Mouse (Mus musculus) brain, embryonic 14.5 days (tissue): ENCODE measurements at regions not wholly inside any gene's neighbourhood (a gene's known extent, or its start where the extent isn't known, plus 50 kb on each side); places are given as distances from the start of the nearest gene placed in this dataset.
A peak's percentile ranks its signal among the peaks of the same experiment; 100 is the strongest.

Experiments
- DNase-seq: peaks from one replicate; pipeline ENCODE4 v3.0.0-alpha.2; 2011; ENCODE audit warnings: low read depth
- CTCF ChIP-seq: fragments of 200-500 bp; IDR thresholded peaks from 2 replicates; pipeline ENCODE4 v1.5.1; 2012; ENCODE audit warnings: inconsistent platforms, mild to moderate bottlenecking, moderate library complexity, borderline replicate concordance; ENCODE audit not compliant: insufficient read depth, insufficient read length; ENCODE audit errors: extremely low read depth
- POLR2A ChIP-seq: fragments of 200-500 bp; IDR thresholded peaks from 2 replicates; pipeline ENCODE4 v1.6.1; 2012; ENCODE audit warnings: mild to moderate bottlenecking, inconsistent platforms, borderline replicate concordance; ENCODE audit not compliant: poor library complexity, insufficient read depth, insufficient read length, severe bottlenecking; ENCODE audit errors: extremely low read depth

DNA sequence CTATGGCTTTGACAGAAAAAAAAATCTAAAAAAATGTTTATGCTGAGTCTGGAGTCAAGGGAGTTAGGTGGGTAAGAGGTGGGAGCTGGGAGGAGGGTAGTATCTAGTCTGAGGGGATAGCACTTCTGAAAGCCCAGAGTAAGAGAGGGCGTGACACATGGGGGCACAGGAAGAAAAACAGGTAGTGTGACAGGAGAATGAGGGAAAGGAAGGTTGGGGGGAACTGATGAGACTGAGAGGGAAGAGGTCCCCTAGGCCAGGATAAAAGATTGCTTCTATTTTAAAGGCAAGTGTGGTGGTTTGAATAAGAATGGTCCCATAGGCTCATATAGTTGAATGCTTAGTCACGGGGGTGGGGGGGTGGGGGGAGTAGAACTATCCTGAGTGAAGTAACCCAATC is 119.8 kb upstream of the Max start:
- no peak for DNase-seq
- no peak for TF ChIP-seq POLR2A
- no peak for TF ChIP-seq CTCF

GRCm38 (mm10) chr12:77079481-77079880 is 117.5 kb upstream of the Max start:
- no peak for DNase-seq

DNA sequence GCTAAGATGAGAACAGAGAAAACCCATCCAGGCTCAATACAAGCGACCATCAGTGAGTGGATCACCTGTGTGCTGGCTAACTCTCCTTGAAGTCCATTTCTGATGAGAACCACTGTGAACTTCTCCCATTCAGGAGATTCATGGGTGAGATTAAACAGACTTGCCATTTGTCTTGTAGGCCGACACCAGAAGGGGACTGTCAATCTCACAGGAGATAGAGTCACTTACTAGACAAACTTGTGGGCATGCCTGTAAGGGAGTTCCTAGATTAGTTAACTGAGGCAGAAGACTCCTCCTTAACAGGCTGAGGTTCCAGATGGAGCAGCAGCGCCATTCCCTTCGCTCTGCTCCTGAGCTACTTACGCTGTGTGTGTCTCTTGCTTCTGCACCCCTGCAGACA is 114.7 kb upstream of the Max start:
- DNase-seq = no peak

More at GRCm38 (mm10) chr12:77079481-77079880, 117.5 kb upstream of the Max start:
- TF ChIP-seq CTCF (no peak), POLR2A (no peak)

GRCm38 (mm10) chr12:77074602-77075001 is 112.6 kb upstream of the Max start:
- DNase-seq = no peak
- TF ChIP-seq POLR2A (no peak), CTCF (no peak)

More for the DNA sequence above, 114.7 kb upstream of the Max start:
- no peak for TF ChIP-seq POLR2A
- TF ChIP-seq CTCF = no peak

DNA sequence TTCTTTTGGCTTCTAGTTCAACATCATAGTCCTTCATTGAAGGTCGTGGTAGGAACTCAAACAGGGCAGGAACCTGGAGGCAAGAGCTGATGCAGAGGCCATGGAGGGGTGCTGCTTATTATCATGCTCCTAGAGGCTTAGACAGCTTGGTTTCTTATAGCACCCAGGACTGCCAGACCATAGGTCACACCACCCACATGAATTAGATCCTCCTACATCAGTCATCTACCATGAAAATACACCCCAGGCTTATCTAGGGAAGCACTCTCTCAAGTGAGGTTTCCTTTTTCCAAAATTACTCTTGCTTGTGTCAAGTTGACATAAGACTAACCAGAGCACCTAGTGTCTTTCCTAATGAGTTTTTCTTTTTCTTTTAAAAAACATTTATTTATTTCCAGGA is 109.7 kb upstream of the Max start:
- TF ChIP-seq CTCF = no peak
- TF ChIP-seq POLR2A = no peak
- no peak for DNase-seq

DNA sequence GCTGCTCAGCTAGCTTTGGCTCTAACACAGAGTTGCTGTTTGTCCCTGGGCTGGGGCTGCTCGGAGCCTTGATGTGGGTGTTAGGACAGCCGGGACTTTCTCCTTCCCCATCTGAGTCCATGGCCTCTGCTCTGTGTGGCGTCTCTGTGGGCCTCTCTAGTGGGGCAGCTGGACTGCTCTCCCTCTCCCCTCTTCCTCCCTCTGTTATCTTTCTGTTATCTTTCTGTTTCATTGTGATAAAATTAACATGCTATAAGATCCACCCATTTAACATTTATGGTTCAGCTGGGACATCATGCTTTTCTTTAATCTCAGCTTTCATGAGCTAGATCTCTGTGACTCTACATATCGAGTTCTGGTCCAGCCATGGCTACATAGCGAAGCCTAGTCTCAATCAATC is 105.9 kb upstream of the Max start:
- no peak for DNase-seq
- no peak for TF ChIP-seq POLR2A
- no peak for TF ChIP-seq CTCF

DNA sequence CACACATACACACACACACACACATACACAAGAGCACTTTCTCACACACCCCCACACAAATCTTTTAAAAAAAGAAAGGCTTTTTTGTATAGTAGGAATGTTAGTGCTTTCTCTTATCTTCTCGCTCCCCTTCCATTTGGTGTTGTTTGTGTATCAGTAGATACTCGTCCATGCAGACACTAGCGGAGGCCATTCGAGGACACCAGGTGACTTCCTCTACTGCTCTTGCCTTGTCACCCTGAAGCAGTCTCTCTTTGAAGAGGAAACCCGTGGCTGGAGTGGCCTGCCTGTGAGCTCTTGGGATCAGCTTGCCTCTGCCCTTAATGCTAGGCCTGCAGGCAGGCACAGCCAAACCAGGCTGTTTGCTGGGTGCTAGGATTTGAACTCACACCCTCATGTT is 105.1 kb upstream of the Max start:
- TF ChIP-seq CTCF = no peak
- TF ChIP-seq POLR2A = no peak
- no peak for DNase-seq

- DNase-seq = no peak
- TF ChIP-seq CTCF = no peak
- no peak for TF ChIP-seq POLR2A
Observed at GRCm38 (mm10) chr12:77065645-77066512, 103.9 kb upstream of the Max start.

- no peak for TF ChIP-seq POLR2A
- TF ChIP-seq CTCF = no peak
- DNase-seq = peak; percentile 63
Observed at GRCm38 (mm10) chr12:77064048-77064447, 102.0 kb upstream of the Max start.

GRCm38 (mm10) chr12:77061562-77061847 is 99.5 kb upstream of the Max start:
- TF ChIP-seq CTCF (no peak), POLR2A (no peak)
- no peak for DNase-seq

DNA sequence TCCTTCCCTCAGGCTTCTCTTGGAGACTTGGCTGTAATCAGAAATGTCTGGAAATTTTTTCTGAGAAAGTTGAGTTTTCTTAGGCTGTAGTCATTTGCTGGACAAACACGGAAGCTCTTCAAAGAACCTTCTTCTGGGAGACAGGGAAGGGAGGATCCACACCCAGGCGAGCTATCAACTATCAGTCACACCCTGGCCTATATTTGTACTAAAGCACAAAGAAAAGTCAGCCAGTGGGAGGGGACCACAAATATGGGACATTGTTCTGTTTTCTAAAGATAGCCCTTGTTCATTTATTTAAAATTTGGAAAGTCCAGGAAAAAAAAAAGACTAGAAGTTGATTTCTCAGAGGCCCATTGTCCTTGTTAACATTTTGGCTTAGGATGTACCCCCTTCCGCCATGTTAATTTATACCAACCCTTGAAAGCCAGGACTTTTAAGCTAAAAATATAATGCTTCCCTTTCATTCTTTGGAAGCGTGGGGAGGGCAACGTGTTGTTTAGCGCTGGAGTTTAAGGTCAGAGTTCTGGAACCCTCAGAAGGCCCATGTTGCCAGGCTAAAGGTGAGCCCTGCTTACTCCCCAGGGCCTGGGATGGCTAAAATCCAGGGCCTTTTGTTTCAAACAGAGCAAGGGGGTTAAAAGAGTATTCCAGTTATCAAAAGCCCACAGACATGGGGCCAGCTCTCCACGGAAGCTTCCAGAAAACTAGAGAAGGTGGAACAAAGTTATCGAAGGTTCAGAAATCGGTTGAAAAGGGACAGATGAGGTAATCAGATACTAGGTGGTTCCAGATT is 99.0 kb upstream of the Max start:
- no peak for DNase-seq
- TF ChIP-seq CTCF (no peak), POLR2A (no peak)
